Mouse (Mus musculus): ENCODE measurements around the gene Msantd3. TPM values are rescaled to one million over a fixed set of nuclear protein-coding genes. Genes with fewer than 3 reads are reported as not detected.

Msantd3 gene
- polyA plus RNA-seq, 1 experiment from 2014 or later = 30.3 TPM

DNA sequence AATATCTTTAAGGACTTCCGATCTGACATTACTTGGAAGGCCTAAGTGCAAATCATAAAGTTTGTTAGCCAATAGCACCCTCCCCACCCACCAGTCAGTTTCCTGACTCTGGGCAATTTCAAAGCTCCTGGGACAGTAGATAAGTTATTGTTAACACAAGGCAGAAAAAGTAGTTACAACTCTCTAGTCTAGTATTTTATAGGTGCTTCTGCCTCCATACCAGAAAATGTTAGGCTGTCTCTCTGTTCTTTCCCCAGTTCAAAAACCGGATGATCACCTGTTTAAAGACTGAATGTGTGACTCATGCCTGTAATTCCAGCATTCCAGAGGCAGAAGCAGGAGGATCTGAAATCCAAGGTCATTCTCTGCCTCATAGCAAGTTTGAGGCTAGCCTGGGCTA, 1.2 kb upstream of the Msantd3 start:
- H3K9me3 ChIP-seq (replicated peaks; ENCODE audit: control insufficient read depth, low read length) = no peaks in the 10 kb centered on the region
- H3K4me1 ChIP-seq (ENCODE audit: control insufficient read depth, insufficient read depth, low read length) = peaks cover 13% of the 10 kb centered on the region
- H3K27me3 ChIP-seq (ENCODE audit: control insufficient read depth, insufficient read depth, low read length) = no peaks in the 10 kb centered on the region
- H3K9ac ChIP-seq (ENCODE audit: low read depth, low read length) = no peak overlapping the region
- H3K4me3 ChIP-seq (ENCODE audit: low read depth, low read length) = no peak overlapping the region
- ATAC-seq (replicated peaks; ENCODE audit: insufficient number of reproducible peaks, low FRiP score, low TSS enrichment) = no peak
- H3K27ac ChIP-seq (ENCODE audit: low read depth, low read length) = no peak overlapping the region
- no peak overlapping the region for H3K4me2 ChIP-seq
- no peaks in the 10 kb centered on the region for H3K36me3 ChIP-seq (ENCODE audit: control insufficient read depth, insufficient read depth, low read length)
- WGBS (ENCODE audit: insufficient replicate concordance) = 80% methylated on average over 2 of the region's 2 CpGs

DNA sequence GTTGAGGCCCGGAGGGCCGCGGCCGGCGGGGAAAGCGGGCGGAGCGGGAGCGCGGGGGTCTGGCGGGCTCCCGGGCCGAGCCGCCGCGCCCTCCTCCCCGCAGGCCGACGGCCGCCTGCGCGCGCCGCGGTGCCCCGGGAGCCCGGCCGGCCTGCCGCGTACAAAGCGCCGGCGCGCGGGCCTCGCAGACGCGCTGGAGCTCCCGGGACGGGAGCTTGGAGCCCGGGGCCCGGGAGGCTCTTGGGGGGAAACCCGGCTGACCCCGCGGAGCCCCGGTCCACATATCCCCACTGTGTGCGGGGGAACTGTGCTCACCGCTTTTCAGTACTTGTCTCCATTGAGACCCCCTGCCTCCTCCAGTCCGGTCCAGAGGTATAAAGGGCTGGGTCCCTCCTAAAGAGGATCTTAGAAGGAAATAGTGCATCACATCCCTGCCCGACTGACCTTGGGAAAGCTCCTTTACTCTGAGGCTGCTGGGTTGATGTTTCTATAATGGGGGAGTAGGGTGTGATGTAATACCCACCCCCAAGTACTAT, 909 bp downstream of the Msantd3 start:
- under 1% methylated on average over 42 of the region's 50 CpGs for WGBS (ENCODE audit: insufficient replicate concordance)
- peak overlapping the region; percentile 84 for H3K4me3 ChIP-seq (ENCODE audit: low read depth, low read length)
- ATAC-seq (replicated peaks; ENCODE audit: insufficient number of reproducible peaks, low FRiP score, low TSS enrichment) = peak; percentile 40

DNA sequence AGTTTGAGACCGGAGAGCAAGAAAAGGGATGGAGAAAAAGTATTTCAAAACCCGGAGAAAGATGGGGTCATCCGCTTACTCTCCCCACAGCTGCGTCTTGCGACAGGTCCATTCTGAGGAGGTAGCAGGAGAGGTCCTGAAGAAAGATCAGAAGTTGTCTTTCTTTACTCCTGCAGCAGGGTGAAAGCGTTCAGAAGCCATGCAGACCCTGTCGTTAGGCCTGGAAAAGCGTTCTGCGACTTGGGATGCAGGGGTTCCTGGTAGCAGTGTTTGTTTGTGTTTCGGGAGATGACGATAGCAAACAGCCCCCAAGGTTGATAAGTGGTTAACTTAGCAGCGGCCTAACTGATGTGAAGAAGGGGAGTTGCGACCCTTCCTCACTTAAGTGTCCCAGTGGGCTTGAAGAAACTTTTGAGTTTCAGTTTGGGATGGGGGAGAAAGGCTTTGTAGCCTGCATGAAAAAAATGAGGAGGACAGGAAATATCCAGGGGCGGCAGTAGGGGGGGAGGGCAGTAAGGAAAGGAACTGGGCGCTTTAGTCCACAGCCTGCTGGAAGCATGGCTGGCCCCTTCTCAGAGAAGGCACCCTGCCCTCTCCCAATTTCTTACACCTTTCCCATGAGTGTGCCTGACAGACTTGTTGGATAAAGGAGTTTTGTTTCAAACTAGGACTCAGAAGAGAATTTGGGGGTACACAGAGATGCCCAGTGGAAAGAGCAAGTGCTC, 2.0 kb downstream of the Msantd3 start:
- Histone ChIP-seq H3K4me1 (ENCODE audit: control insufficient read depth, insufficient read depth, low read length) (peaks cover 33% of the 10 kb centered on the region), H3K9ac (ENCODE audit: low read depth, low read length) (peak overlapping the region; percentile 98), H3K36me3 (ENCODE audit: control insufficient read depth, insufficient read depth, low read length) (no peaks in the 10 kb centered on the region), H3K27ac (ENCODE audit: low read depth, low read length) (no peak overlapping the region; the same call in 1 of the 2 replicates), H3K9me3 (replicated peaks; ENCODE audit: control insufficient read depth, low read length) (no peaks in the 10 kb centered on the region), H3K4me2 (peak overlapping the region; percentile 82), H3K4me3 (ENCODE audit: low read depth, low read length) (peak overlapping the region; percentile 84), H3K27me3 (ENCODE audit: control insufficient read depth, insufficient read depth, low read length) (no peaks in the 10 kb centered on the region)
- no peak for ATAC-seq (replicated peaks; ENCODE audit: insufficient number of reproducible peaks, low FRiP score, low TSS enrichment)
- 6% methylated on average over 15 of the region's 15 CpGs for whole genome bisulfite sequencing (ENCODE audit: insufficient replicate concordance)

More for the DNA sequence above, 909 bp downstream of the Msantd3 start:
- Histone ChIP-seq H3K4me2 (peak overlapping the region; percentile 82), H3K4me1 (ENCODE audit: control insufficient read depth, insufficient read depth, low read length) (peaks cover 24% of the 10 kb centered on the region), H3K9me3 (replicated peaks; ENCODE audit: control insufficient read depth, low read length) (no peaks in the 10 kb centered on the region), H3K9ac (ENCODE audit: low read depth, low read length) (peak overlapping the region; percentile 98), H3K27me3 (ENCODE audit: control insufficient read depth, insufficient read depth, low read length) (no peaks in the 10 kb centered on the region), H3K36me3 (ENCODE audit: control insufficient read depth, insufficient read depth, low read length) (no peaks in the 10 kb centered on the region), H3K27ac (ENCODE audit: low read depth, low read length) (peak overlapping the region; percentile 93)

DNA sequence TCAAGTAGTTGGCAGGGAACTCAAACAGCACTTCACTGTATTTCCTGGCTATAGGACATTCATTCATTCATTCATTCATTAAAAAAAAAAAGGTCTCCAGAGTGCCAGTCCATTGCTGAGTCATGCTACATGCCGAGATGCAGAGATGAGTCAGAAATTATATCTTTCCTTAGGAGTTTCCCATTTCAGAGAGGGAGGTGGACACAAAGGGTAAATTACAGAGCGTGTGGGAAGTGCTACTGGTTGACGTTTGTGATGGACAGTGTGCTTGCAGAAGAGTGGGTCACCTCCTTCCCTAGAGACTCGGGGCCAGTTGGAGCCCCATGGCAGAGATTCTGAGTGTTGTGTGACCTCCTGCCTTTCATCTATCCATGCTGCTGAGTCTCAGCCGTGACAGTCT, 2.6 kb downstream of the Msantd3 start:
- 26% methylated on average over 5 of the region's 5 CpGs for WGBS (ENCODE audit: insufficient replicate concordance)
- no peaks in the 10 kb centered on the region for H3K27me3 ChIP-seq (ENCODE audit: control insufficient read depth, insufficient read depth, low read length)
- no peak for ATAC-seq (replicated peaks; ENCODE audit: insufficient number of reproducible peaks, low FRiP score, low TSS enrichment)
- H3K4me2 ChIP-seq = peak overlapping the region; percentile 82
- no peaks in the 10 kb centered on the region for H3K36me3 ChIP-seq (ENCODE audit: control insufficient read depth, insufficient read depth, low read length)
- H3K4me1 ChIP-seq (ENCODE audit: control insufficient read depth, insufficient read depth, low read length) = peaks cover 40% of the 10 kb centered on the region
- H3K4me3 ChIP-seq (ENCODE audit: low read depth, low read length) = peak overlapping the region; percentile 84
- H3K27ac ChIP-seq (ENCODE audit: low read depth, low read length) = no peak overlapping the region
- no peak overlapping the region; the same call in 1 of the 2 replicates for H3K9ac ChIP-seq (ENCODE audit: low read depth, low read length)
- no peaks in the 10 kb centered on the region for H3K9me3 ChIP-seq (replicated peaks; ENCODE audit: control insufficient read depth, low read length)

DNA sequence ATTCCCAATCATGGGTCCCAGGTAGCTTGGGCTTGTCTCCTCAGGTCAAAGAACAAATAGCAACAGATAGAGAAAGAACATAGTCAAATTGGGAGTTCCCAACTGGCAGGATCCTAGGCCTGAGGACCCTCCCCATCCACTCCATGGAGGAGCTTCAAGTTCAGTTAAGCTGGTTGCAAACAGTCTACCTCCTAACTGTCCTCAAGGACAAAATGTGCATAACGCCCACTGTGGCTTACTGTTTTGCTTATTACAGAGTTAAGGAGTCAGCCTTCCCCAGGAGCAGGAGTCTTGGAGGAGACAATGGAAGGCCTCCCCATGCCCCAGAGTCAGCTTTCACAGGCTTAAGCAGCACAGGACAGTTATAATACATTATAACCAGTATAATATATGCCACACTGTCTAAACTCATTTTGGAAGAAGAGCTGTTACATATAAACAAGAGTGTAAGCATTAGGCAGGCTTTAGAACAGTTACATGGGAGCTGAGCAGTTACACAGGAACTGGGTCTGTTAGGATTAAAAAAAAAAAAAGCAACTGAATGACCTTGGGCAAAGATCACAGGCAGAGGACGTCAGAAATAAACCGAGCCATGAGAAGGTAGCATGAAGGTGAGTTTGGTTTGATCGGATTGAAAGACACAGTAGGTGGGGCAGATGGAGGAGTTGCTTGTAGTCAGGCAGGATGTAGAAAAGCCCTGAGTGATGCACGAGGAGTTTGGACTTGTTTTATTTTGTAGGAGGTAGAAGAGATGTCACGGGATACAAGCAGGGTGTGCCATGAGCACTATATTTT, 3.5 kb downstream of the Msantd3 start:
- ATAC-seq (replicated peaks; ENCODE audit: insufficient number of reproducible peaks, low FRiP score, low TSS enrichment) = no peak
- H3K4me2 ChIP-seq = no peak overlapping the region
- WGBS (ENCODE audit: insufficient replicate concordance) = 63% methylated on average over 6 of the region's 6 CpGs
- H3K4me3 ChIP-seq (ENCODE audit: low read depth, low read length) = no peak overlapping the region
- peaks cover 48% of the 10 kb centered on the region for H3K4me1 ChIP-seq (ENCODE audit: control insufficient read depth, insufficient read depth, low read length)
- H3K27ac ChIP-seq (ENCODE audit: low read depth, low read length) = no peak overlapping the region
- H3K9me3 ChIP-seq (replicated peaks; ENCODE audit: control insufficient read depth, low read length) = no peaks in the 10 kb centered on the region
- H3K27me3 ChIP-seq (ENCODE audit: control insufficient read depth, insufficient read depth, low read length) = no peaks in the 10 kb centered on the region
- H3K9ac ChIP-seq (ENCODE audit: low read depth, low read length) = no peak overlapping the region
- no peaks in the 10 kb centered on the region for H3K36me3 ChIP-seq (ENCODE audit: control insufficient read depth, insufficient read depth, low read length)

DNA sequence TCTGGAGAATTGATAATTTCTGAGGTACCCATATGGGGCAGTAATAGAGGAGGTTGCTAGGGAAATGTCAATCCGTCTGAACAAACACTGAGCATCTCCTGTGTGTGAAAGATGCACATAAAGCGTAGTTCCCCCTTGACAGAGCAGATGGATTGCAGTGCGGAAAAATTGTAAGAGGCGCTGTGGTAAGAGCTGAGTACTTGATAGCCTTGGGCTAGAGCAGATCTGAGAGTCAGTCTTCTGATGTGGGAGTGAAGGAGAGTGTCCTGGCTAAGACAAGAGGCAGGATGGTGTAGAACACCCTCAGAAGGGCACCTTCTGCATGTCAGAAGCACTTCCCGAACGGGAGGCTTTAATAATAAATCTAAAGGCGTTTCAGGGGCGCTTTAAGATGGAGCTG, 4.4 kb downstream of the Msantd3 start:
- Histone ChIP-seq H3K9ac (ENCODE audit: low read depth, low read length) (no peak overlapping the region), H3K4me1 (ENCODE audit: control insufficient read depth, insufficient read depth, low read length) (peaks cover 56% of the 10 kb centered on the region), H3K4me3 (ENCODE audit: low read depth, low read length) (no peak overlapping the region), H3K27ac (ENCODE audit: low read depth, low read length) (no peak overlapping the region), H3K4me2 (no peak overlapping the region), H3K9me3 (replicated peaks; ENCODE audit: control insufficient read depth, low read length) (no peaks in the 10 kb centered on the region), H3K36me3 (ENCODE audit: control insufficient read depth, insufficient read depth, low read length) (no peaks in the 10 kb centered on the region), H3K27me3 (ENCODE audit: control insufficient read depth, insufficient read depth, low read length) (no peaks in the 10 kb centered on the region)
- no peak for ATAC-seq (replicated peaks; ENCODE audit: insufficient number of reproducible peaks, low FRiP score, low TSS enrichment)
- WGBS (ENCODE audit: insufficient replicate concordance) = 61% methylated on average over 8 of the region's 8 CpGs

DNA sequence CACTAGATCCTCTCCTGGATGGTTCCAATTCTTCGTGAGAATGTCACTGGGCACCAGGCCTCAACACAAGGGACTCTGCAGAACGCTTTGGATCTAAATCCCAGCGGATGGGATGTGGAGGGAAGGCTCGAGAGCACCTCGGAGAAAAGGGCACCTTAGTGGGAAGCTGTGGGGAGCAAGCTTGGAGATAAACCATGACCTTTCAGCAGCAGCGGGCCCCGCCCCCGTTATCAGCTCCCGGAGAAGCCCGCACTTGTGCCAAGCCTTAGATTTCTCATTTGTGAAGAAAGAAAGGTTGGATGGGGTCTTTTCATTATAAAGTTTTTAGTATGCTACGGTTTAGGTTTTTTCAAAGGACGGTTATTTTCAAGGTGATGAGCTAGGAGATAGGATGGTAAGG, 6.2 kb downstream of the Msantd3 start:
- H3K27me3 ChIP-seq (ENCODE audit: control insufficient read depth, insufficient read depth, low read length) = no peaks in the 10 kb centered on the region
- H3K4me2 ChIP-seq = no peak overlapping the region; the same call in 1 of the 2 replicates
- no peak overlapping the region for H3K9ac ChIP-seq (ENCODE audit: low read depth, low read length)
- WGBS (ENCODE audit: insufficient replicate concordance) = 24% methylated on average over 12 of the region's 12 CpGs
- 0 out of 2 replicates have a peak overlapping the region, but pooled peaks have one; percentile 7 for H3K27ac ChIP-seq (ENCODE audit: low read depth, low read length)
- H3K4me3 ChIP-seq (ENCODE audit: low read depth, low read length) = no peak overlapping the region
- no peak for ATAC-seq (replicated peaks; ENCODE audit: insufficient number of reproducible peaks, low FRiP score, low TSS enrichment)
- peaks cover 57% of the 10 kb centered on the region for H3K4me1 ChIP-seq (ENCODE audit: control insufficient read depth, insufficient read depth, low read length)
- no peaks in the 10 kb centered on the region for H3K36me3 ChIP-seq (ENCODE audit: control insufficient read depth, insufficient read depth, low read length)
- no peaks in the 10 kb centered on the region for H3K9me3 ChIP-seq (replicated peaks; ENCODE audit: control insufficient read depth, low read length)

DNA sequence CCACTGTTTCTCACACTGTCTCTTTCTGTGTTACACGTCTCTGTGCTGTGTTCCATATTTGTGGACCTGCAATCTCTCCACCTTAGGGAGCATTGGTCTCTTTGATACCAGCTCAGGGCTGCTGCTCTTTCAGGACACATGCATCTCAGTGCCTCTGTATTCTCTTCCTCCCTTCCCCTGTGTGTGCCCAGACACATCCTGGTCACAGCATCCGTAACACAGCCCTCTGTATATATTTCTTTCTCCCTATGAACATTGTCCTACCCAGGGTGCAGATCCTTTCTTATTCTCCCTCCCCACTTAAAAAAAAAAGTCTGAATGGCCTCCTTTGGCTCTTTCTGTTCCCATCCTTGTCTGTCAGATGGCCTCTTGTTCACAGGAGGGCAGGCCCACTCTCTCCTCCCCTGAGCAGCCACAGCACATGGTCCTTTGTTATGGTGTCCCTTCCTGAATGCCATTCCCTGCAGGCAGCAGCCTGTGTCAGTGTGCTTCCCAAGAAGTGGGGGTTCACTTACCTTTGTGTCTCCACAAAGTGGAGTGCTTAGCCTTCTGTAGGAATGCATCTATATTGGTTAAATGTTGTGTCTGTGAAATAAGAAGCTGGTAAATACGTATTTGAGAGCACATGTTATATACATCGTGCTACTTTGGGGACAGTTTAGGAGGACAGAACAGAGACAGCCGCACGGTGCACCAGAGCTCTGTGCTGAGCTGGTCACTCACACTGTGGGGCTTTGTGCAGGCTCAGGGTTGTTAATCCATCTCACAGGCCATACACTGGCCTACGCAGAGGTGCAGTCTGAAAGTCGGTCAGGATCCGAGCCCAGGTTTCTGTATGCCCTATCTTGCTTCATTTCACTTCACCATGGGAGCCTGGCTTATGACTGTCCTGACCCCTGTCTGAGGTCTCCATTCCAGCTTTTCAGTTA, 7.1 kb downstream of the Msantd3 start:
- Histone ChIP-seq H3K4me3 (ENCODE audit: low read depth, low read length) (no peak overlapping the region), H3K4me2 (no peak overlapping the region), H3K27ac (ENCODE audit: low read depth, low read length) (0 out of 2 replicates have a peak overlapping the region, but pooled peaks have one; percentile 7), H3K27me3 (ENCODE audit: control insufficient read depth, insufficient read depth, low read length) (no peaks in the 10 kb centered on the region), H3K9ac (ENCODE audit: low read depth, low read length) (0 out of 2 replicates have a peak overlapping the region, but pooled peaks have one; percentile 28), H3K9me3 (replicated peaks; ENCODE audit: control insufficient read depth, low read length) (no peaks in the 10 kb centered on the region), H3K36me3 (ENCODE audit: control insufficient read depth, insufficient read depth, low read length) (no peaks in the 10 kb centered on the region), H3K4me1 (ENCODE audit: control insufficient read depth, insufficient read depth, low read length) (peaks cover 56% of the 10 kb centered on the region)
- no peak for ATAC-seq (replicated peaks; ENCODE audit: insufficient number of reproducible peaks, low FRiP score, low TSS enrichment)
- WGBS (ENCODE audit: insufficient replicate concordance) = 66% methylated on average over 9 of the region's 9 CpGs
